Mouse (Mus musculus): ENCODE results near the gene Lifr.

DNA sequence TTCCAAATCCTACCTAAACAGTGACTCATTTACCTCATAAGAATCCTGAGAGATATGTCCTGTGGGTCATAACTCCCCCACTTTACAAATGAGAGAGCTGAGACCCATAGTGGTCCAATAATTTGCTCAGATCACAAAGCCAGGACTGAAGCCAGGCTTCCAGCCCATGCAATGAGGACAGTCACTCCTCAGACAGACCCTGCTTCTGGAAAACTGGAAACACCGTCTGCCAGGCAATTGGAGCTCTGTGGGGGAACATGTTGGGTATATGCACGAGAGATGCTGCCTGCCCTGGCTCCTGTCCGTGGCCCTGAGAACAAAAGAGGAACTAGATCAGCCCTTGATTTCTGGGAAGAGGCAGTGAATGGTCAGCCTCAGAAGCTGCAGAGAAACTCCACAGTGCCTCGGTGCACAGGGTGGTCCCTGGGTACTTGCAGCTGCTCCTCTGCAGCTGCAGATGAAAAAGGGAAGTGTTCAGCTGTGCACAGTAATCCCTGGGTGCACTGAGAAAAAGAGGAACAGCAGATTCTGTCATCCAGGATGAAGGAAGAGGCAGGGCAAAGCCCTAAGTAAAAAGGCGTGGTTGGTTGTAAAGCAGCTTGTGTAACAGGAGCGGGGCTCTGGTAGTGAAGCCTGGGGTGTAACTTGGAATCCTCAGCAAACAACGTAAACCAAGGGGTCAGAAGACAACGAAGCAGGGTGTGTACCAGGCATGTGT, 5.5 kb upstream of the Lifr start:
- no peak for TF ChIP-seq GATA1 (IDR thresholded peaks at IDR 0.05; ENCODE audit: borderline replicate concordance, low read length)
- no peak for TF ChIP-seq FLI1 (IDR thresholded peaks at IDR 0.05; ENCODE audit: low read length)

Data from megakaryocyte, embryonic 14.5 days (primary cell).